Mouse (Mus musculus) MEL (cell line): ENCODE results near the gene Lgals7. TPM values are rescaled to one million over a fixed set of nuclear protein-coding genes. Genes with fewer than 3 reads are reported as not detected.
A peak's percentile ranks its signal among the peaks of the same experiment; 100 is the strongest.

ENCODE experiments used
- DNase-seq: peaks from one replicate; pipeline ENCODE4 v3.0.0; 2011; ENCODE audit warnings: low read depth, low spot score
- H3K27ac ChIP-seq: 2 replicates; pipeline ENCODE4 v1.5.1; 2012; ENCODE audit warnings: low read depth, mild to moderate bottlenecking, control low read depth, low read length, moderate library complexity; ENCODE audit not compliant: control insufficient read depth
- H3K27me3 ChIP-seq, 2 experiments: fragments of 150-350 bp in 1 of 2; sonication (generic) in 1 of 2; 2 replicates each; pipeline ENCODE4 v1.6.1; 2012; ENCODE audit warnings: low read length in 2 of 2, mild to moderate bottlenecking in 2 of 2, improper control_type of control experiment in 1 of 2, moderate library complexity in 1 of 2; ENCODE audit not compliant: insufficient read depth in 2 of 2, control insufficient read depth in 1 of 2
- H3K36me3 ChIP-seq, 2 experiments: 2 replicates each; pipeline ENCODE4 v1.6.1; 2012 to 2014; ENCODE audit warnings: low read length in 2 of 2, improper control_type of control experiment in 1 of 2, inconsistent platforms in 1 of 2, mild to moderate bottlenecking in 1 of 2; ENCODE audit not compliant: insufficient read depth in 2 of 2, control insufficient read depth in 1 of 2
- H3K4me1 ChIP-seq, 2 experiments: fragments of 150-350 bp in 1 of 2; sonication (generic) in 1 of 2; 2 replicates each; pipeline ENCODE4 v1.6.1; 2012; ENCODE audit warnings: low read length in 2 of 2, improper control_type of control experiment in 1 of 2, mild to moderate bottlenecking in 1 of 2; ENCODE audit not compliant: insufficient read depth in 2 of 2, control insufficient read depth in 1 of 2
- H3K4me3 ChIP-seq, 2 experiments: fragments of 150-350 bp in 1 of 2; sonication (generic) in 1 of 2; 2 replicates each; pipeline ENCODE4 v1.5.1; 2012; ENCODE audit warnings: low read depth in 2 of 2, low read length in 2 of 2, mild to moderate bottlenecking in 2 of 2, moderate library complexity in 2 of 2, control low read depth in 1 of 2, improper control_type of control experiment in 1 of 2; ENCODE audit not compliant: control insufficient read depth in 1 of 2, insufficient read depth in 1 of 2
- H3K79me2 ChIP-seq: 2 replicates; pipeline ENCODE4 v1.6.1; 2012; ENCODE audit warnings: mild to moderate bottlenecking, low read length, moderate library complexity; ENCODE audit not compliant: control insufficient read depth, poor library complexity, insufficient read depth
- H3K9ac ChIP-seq: 2 replicates; pipeline ENCODE4 v1.6.1; 2012; ENCODE audit warnings: low read depth, mild to moderate bottlenecking, control low read depth, low read length, moderate library complexity; ENCODE audit not compliant: control insufficient read depth, poor library complexity, severe bottlenecking
- H3K9me3 ChIP-seq: fragments of 150-350 bp; sonication (generic); replicated peaks from 2 replicates; pipeline ENCODE4 v1.6.1; 2012; ENCODE audit warnings: mild to moderate bottlenecking, low read length, improper control_type of control experiment, moderate library complexity; ENCODE audit not compliant: insufficient read depth
- CHD1 ChIP-seq: IDR thresholded peaks from 2 replicates; pipeline ENCODE4 v1.6.1; 2012; ENCODE audit warnings: low read depth, mild to moderate bottlenecking, inconsistent platforms, low read length, improper control_type of control experiment
- E2F4 ChIP-seq: IDR thresholded peaks from 2 replicates; pipeline ENCODE4 v1.6.1; 2011; ENCODE audit warnings: low read depth, low read length, improper control_type of control experiment, borderline replicate concordance
- EP300 ChIP-seq, 2 experiments: IDR thresholded peaks; 2 replicates each; pipeline ENCODE4 v1.6.1; 2011; ENCODE audit warnings: improper control_type of control experiment in 2 of 2, low read length in 2 of 2, low read depth in 1 of 2, mild to moderate bottlenecking in 1 of 2
- HCFC1 ChIP-seq: IDR thresholded peaks from 2 replicates; pipeline ENCODE4 v1.6.1; 2012; ENCODE audit warnings: low read depth, mild to moderate bottlenecking, inconsistent platforms, low read length, improper control_type of control experiment, moderate library complexity
- JUND ChIP-seq: IDR thresholded peaks from 2 replicates; pipeline ENCODE4 v1.6.1; 2011; ENCODE audit warnings: low read depth, mild to moderate bottlenecking, improper control_type of control experiment, low read length
- KAT2A ChIP-seq: conservative IDR thresholded peaks from 2 replicates; pipeline ENCODE4 v1.6.1; 2012; ENCODE audit warnings: low read depth, low read length, improper control_type of control experiment, inconsistent platforms
- MAFK ChIP-seq: IDR thresholded peaks from 2 replicates; pipeline ENCODE4 v1.6.1; 2011; ENCODE audit warnings: low read depth, mild to moderate bottlenecking, low read length, improper control_type of control experiment, borderline replicate concordance
- MAX ChIP-seq: IDR thresholded peaks from 2 replicates; pipeline ENCODE4 v1.6.1; 2011; ENCODE audit warnings: low read length, improper control_type of control experiment
- MEF2A ChIP-seq: IDR thresholded peaks from 2 replicates; pipeline ENCODE4 v1.6.1; 2014; ENCODE audit warnings: low read depth, mild to moderate bottlenecking, inconsistent platforms, low read length, improper control_type of control experiment; ENCODE audit not compliant: poor library complexity, insufficient replicate concordance, severe bottlenecking; ENCODE audit errors: extremely low read depth
- MXI1 ChIP-seq: IDR thresholded peaks from 2 replicates; pipeline ENCODE4 v1.6.1; 2011; ENCODE audit warnings: mild to moderate bottlenecking, low read depth, low read length, improper control_type of control experiment
- MYC ChIP-seq: IDR thresholded peaks from 2 replicates; pipeline ENCODE4 v1.6.1; 2011; ENCODE audit warnings: low read depth, mild to moderate bottlenecking, low read length, improper control_type of control experiment, moderate library complexity
- NRF1 ChIP-seq: IDR thresholded peaks from 2 replicates; pipeline ENCODE4 v1.6.1; 2014; ENCODE audit warnings: low read depth, mild to moderate bottlenecking, inconsistent platforms, low read length, improper control_type of control experiment, moderate library complexity; ENCODE audit not compliant: poor library complexity, insufficient read depth, severe bottlenecking
- POLR2AphosphoS2 ChIP-seq: IDR thresholded peaks from 2 replicates; pipeline ENCODE4 v1.6.1; 2011; ENCODE audit warnings: low read length, improper control_type of control experiment
- RAD21 ChIP-seq: IDR thresholded peaks from 2 replicates; pipeline ENCODE4 v1.6.1; 2011; ENCODE audit warnings: mild to moderate bottlenecking, low read depth, low read length, improper control_type of control experiment
- SMC3 ChIP-seq: IDR thresholded peaks from 2 replicates; pipeline ENCODE4 v1.6.1; 2011; ENCODE audit warnings: low read depth, low read length, improper control_type of control experiment
- TCF12 ChIP-seq: IDR thresholded peaks from 2 replicates; pipeline ENCODE4 v1.6.1; 2014; ENCODE audit warnings: low read depth, mild to moderate bottlenecking, inconsistent platforms, low read length, improper control_type of control experiment, moderate library complexity
- UBTF ChIP-seq: IDR thresholded peaks from 2 replicates; pipeline ENCODE4 v1.6.1; 2012; ENCODE audit warnings: low read depth, mild to moderate bottlenecking, inconsistent platforms, low read length, improper control_type of control experiment, moderate library complexity, borderline replicate concordance; ENCODE audit not compliant: insufficient read depth
- ZMIZ1 ChIP-seq: IDR thresholded peaks from 2 replicates; pipeline ENCODE4 v1.6.1; 2012; ENCODE audit warnings: low read depth, mild to moderate bottlenecking, inconsistent platforms, low read length, improper control_type of control experiment, moderate library complexity
- ZNF384 ChIP-seq: IDR thresholded peaks from 2 replicates; pipeline ENCODE4 v1.6.1; 2012; ENCODE audit warnings: low read depth, mild to moderate bottlenecking, inconsistent platforms, low read length, improper control_type of control experiment
- polyA plus RNA-seq, 2 experiments: library from polyadenylated mRNA; stranded (reverse) in 1 of 2; unstranded in 1 of 2; fragments of >175 nt in 1 of 2; fragments of >200 nt in 1 of 2; gene quantifications; 2 replicates each; pipeline versions ENCODE4 v1.2.1 to v1.2.4; 2012; ENCODE audit warnings: low replicate concordance in 2 of 2, low read depth in 1 of 2; ENCODE audit not compliant: insufficient read length in 2 of 2, insufficient read depth in 1 of 2, missing spikeins in 1 of 2
- total RNA-seq: library from RNA; depleted of rRNA; stranded (reverse); fragments of 300-350 nt; gene quantifications from 2 replicates; pipeline ENCODE4 v1.2.3, GENCODE M21; 2012

Lgals7 gene
- total and polyA plus RNA-seq, 3 experiments: 27.7 to 138 TPM; not detected in 1

GRCm38 (mm10) chr7:28879606-28880005 is 16.0 kb downstream of the Lgals7 start:
- Histone ChIP-seq H3K4me1 (peaks cover 19 to 26% of the 10 kb centered on the region in 2 experiments), H3K4me3 (no peak overlapping the region), H3K27ac (no peak overlapping the region), H3K79me2 (no peaks in the 10 kb centered on the region), H3K27me3 (no peaks in the 10 kb centered on the region), H3K9me3 (no peaks in the 10 kb centered on the region), H3K9ac (no peak overlapping the region), H3K36me3 (peaks cover 0 to 15% of the 10 kb centered on the region in 2 experiments; a peak in 2 of 4 replicates)
- no peak for TF ChIP-seq E2F4
- TF ChIP-seq JUND: no peak
- DNase-seq: peak; percentile 30

- H3K4me3 ChIP-seq: no peak overlapping the region
- TF ChIP-seq MEF2A (no peak), MXI1 (no peak), EP300 (IDR thresholded peaks at IDR 0.05; ENCODE audit: low read depth in 1 of 2, low read length in 2 of 2) (no peak), SMC3 (no peak), CHD1 (no peak), MAFK (no peak), TCF12 (no peak)
- H3K27me3 ChIP-seq: no peaks in the 10 kb centered on the region
- peaks cover 19% of the 10 kb centered on the region in 2 experiments for H3K4me1 ChIP-seq
- no peak for DNase-seq
- peaks cover 0 to 13% of the 10 kb centered on the region in 2 experiments; a peak in 2 of 4 replicates for H3K36me3 ChIP-seq
- no peak overlapping the region for H3K9ac ChIP-seq
- no peak overlapping the region for H3K27ac ChIP-seq
- H3K9me3 ChIP-seq: no peaks in the 10 kb centered on the region
- H3K79me2 ChIP-seq: no peaks in the 10 kb centered on the region
Observed at GRCm38 (mm10) chr7:28880554-28880953, 16.9 kb downstream of the Lgals7 start.

- Histone ChIP-seq H3K36me3 (peaks cover 0 to 12% of the 10 kb centered on the region in 2 experiments; a peak in 2 of 4 replicates), H3K27me3 (no peaks in the 10 kb centered on the region), H3K9ac (no peak within 1 kb of the TSS), H3K27ac (no peak within 1 kb of the TSS), H3K4me1 (peaks cover 14 to 16% of the 10 kb centered on the region in 2 experiments), H3K79me2 (no peaks in the 10 kb centered on the region), H3K4me3 (no peak within 1 kb of the TSS), H3K9me3 (no peaks in the 10 kb centered on the region)
- no peak for TF ChIP-seq UBTF
- no peak for TF ChIP-seq MYC
- TF ChIP-seq RAD21: no peak
- TF ChIP-seq HCFC1: no peak
- no peak for TF ChIP-seq ZMIZ1
- TF ChIP-seq NRF1: no peak
- no peak for TF ChIP-seq ZNF384
- no peak for TF ChIP-seq MAFK
- no peak for TF ChIP-seq CHD1
- no peak for TF ChIP-seq EP300 (IDR thresholded peaks at IDR 0.05; ENCODE audit: low read depth in 1 of 2, low read length in 2 of 2)
- no peak for TF ChIP-seq POLR2AphosphoS2
- TF ChIP-seq KAT2A: no peak
- TF ChIP-seq MAX: no peak
- DNase-seq: no peak
Observed at GRCm38 (mm10) chr7:28881199-28881598, 17.5 kb downstream of the Lgals7 start, which contains the start of gene Capn12. TSS of gene Capn12 (plus strand) at chr7:28881422.
